Mouse (Mus musculus): Measurements from ENCODE around the gene 1190005I06Rik. TPM values are rescaled to one million over a fixed set of nuclear protein-coding genes. Genes with fewer than 3 reads are reported as not detected.

1190005I06Rik gene
- total RNA-seq, 2 experiments from 2014 or later, result 5.1 to 10.0 TPM

GRCm38 (mm10) chr8:120668374-120668905 is 21.0 kb upstream of the 1190005I06Rik start, which contains the start of gene Emc8:
TSS of gene Emc8 (minus strand) at chr8:120668573.
- no peak for DNase-seq
- intact Hi-C loops (cut with DNase I), result no loop called here

GRCm38 (mm10) chr8:120667561-120668373 is 20.3 kb upstream of the 1190005I06Rik start, which contains the start of the genes Gm27021 and Cox4i1:
TSS of gene Gm27021 (minus strand) at chr8:120668079.
TSS of gene Cox4i1 (plus strand) at chr8:120668222.
- intact Hi-C loops (cut with DNase I), result no loop called here
- DNase-seq, result peak; percentile 94 to 95

DNA sequence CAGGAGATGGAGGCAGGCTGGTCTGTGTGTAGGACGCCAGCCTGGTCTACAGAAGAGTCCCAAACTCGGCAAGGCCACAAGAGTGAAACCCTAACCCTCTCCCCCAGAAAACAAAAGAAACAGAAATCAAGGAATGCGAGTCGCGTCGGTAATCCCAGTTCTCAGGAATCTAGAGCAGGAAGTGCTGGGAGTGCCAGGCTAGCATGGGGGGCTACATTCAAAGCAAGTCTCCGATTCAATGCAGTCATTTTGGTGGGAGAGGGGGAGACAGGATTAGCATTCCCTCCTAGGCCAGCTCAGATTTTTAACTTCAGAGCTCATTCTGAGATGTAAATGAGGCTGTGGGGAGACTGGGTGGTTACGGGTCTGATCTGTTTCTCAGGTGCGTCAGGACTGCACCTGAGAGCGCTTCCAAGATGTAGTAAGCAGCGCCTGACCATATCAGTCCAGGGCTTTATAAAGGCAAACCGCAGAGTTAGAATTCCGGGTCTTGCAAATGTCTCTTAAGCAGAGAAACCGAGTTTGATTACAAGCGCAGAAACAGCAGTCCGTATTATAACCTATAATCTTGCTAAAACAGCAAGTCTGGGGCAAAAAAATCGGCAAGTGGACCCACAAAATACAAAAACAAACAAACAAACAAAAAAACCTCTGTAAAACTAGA is 19.5 kb upstream of the 1190005I06Rik start:
- no peak for DNase-seq
- intact Hi-C loops (cut with DNase I), result no loop called here

DNA sequence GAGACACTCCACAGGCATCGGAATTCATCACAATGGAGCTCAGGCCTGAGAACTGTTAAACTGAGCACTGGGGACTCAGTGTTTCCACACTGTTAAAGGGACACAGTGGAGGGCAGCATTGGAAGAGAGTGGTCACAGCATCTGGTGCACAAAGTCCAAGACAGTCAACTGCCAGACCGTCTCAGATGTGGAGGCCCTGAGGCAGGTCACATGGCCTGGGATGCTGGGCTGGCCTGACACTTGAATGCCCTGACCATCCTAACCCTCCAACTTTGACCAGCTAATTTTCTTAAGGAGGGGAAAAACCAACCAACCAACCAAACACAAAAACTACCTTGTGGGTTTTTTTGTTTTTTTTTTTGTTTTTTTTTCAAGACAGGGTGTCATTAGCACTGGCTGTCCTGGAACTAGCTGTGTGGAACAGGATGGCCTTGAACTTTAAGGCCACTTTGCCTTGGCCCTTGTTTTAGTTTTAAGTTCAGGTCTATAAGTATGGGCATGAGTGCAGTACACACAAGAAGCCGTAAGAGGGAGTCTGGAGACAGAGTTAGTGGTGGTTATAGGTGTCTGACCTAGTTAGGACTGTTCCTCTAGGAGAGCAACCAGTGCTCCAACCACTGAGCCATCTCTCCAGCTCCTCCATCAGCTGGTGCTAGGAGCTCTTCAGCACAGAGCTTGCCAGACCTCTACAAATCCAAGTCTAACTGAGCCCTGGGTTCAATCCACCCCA is 18.5 kb upstream of the 1190005I06Rik start:
- intact Hi-C loops (cut with DNase I), result no loop called here
- no peak for DNase-seq

GRCm38 (mm10) chr8:120664566-120664965 is 17.1 kb upstream of the 1190005I06Rik start:
- DNase-seq, result no peak
- intact Hi-C loops (cut with DNase I), result no loop called here

GRCm38 (mm10) chr8:120657415-120657814 is 10.0 kb upstream of the 1190005I06Rik start:
- intact Hi-C loops (cut with DNase I), result no loop called here
- no peak for DNase-seq

- no peak for DNase-seq
- intact Hi-C loops (cut with DNase I), result no loop called here
These were observed 9.1 kb upstream of the 1190005I06Rik start for GRCm38 (mm10) chr8:120656322-120657052.

- intact Hi-C loops (cut with DNase I), result no loop called here
- peak; percentile 92 to 93 for DNase-seq
These were observed 2.8 kb downstream of the 1190005I06Rik start for GRCm38 (mm10) chr8:120644663-120645062.

DNA sequence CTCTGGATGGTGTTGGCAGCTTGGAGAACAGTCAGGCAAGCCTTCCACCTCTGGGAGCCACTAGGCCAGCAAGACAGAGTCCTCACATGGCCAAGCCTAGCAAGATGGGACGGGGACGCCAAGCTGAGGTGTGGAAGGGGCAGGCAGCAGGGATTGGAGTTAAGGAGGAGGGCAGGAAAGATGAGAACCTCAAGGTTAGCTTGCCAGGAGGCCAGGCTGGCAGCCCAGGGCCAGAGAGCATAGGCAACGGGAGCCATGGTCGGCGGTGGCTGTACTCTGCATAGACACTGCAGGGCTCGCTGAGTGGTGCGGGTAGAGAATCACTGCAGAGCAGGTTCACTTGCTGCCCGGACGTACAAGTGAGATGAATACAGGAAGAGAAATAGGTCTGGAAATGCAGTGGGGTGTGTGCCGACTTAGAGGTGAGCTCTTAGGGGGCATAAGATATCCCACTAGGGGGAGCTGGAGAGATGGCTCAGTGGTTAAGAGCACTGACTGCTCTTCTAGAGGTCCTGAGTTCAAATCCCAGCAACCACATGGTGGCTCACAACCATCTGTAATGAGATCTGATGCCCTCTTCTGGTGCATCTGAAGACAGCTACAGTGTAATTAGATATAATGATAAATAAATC is 5.3 kb downstream of the 1190005I06Rik start:
- intact Hi-C loops (cut with DNase I), result no loop called here
- DNase-seq, result no peak

GRCm38 (mm10) chr8:120641245-120641644 is 6.2 kb downstream of the 1190005I06Rik start:
- intact Hi-C loops (cut with DNase I), result no loop called here
- DNase-seq, result no peak

- intact Hi-C loops (cut with DNase I), result no loop called here
- DNase-seq, result peak; percentile 80 to 82
These were observed 13.0 kb downstream of the 1190005I06Rik start for GRCm38 (mm10) chr8:120634329-120634839.

GRCm38 (mm10) chr8:120633665-120634271 is 13.7 kb downstream of the 1190005I06Rik start:
- DNase-seq, result peak; percentile 28 to 47
- intact Hi-C loops (cut with DNase I), result no loop called here

- intact Hi-C loops (cut with DNase I), result no loop called here
- no peak for DNase-seq
These were observed 14.3 kb downstream of the 1190005I06Rik start for GRCm38 (mm10) chr8:120632969-120633664.

DNA sequence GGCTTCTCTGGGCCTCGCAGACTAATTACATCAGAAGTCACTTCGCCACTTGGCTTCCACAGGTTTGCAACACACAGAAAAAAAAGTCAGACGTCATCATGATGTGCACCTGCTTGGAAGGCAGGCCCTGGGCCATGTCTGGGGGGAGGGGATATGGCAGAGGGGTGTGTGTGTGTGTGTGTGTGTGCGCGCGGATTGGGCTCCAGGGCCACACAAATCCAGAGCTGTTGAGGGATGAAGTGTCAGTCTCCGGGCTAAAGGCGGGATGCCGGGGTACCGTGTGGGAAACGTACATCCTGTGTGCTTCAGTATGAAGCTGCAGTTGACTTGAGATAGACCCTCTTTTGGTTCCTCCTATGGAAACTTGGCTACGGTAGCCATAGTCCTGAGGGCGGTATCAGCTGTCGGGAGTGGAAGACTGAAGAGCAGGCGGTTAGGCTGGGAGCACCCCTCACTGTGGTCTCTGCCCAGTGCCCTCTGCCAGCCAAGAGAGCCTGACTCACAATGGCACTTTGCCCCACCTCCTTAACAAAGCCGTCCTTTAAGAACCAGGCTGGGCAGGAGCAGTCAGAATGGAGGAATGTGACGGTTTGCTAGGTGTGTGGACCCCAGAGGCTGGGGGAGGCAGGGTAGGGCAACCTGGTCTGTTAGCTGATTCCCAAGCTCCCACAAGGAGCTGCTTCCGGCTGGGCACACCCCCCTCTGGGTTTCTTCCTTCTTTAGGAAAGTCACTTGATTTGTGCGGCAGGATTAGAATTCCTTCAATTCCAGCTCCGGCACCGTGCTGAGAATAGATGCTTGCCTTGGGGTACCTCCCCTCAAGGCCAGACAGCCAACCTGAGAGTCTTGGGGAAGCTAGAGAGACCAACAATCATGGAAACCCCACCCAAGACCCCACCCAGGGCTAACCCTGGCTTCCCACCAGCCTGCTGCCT is 15.7 kb downstream of the 1190005I06Rik start:
- intact Hi-C loops (cut with DNase I), result no loop called here
- DNase-seq, result peak; percentile 34 to 47

DNA sequence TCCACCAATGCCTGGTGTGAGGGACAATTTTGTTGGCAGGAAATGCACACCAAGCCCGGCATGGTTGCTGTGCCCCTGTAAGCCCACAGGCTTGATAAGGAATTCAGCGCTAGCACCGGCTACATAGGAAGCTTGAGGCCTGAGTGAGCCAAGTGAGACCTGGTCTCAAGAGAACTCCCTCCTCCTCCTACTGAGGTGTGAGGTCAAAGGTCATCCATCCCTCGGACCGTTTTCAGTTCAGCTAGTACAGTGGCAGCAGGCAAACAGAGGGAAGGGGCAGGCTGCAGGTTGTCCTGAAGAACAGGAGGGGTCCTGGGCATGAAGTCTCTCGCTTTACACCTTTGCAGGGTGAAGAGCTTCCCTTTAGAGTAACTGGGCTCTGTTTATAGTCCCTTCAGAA is 16.6 kb downstream of the 1190005I06Rik start:
- no peak for DNase-seq

DNA sequence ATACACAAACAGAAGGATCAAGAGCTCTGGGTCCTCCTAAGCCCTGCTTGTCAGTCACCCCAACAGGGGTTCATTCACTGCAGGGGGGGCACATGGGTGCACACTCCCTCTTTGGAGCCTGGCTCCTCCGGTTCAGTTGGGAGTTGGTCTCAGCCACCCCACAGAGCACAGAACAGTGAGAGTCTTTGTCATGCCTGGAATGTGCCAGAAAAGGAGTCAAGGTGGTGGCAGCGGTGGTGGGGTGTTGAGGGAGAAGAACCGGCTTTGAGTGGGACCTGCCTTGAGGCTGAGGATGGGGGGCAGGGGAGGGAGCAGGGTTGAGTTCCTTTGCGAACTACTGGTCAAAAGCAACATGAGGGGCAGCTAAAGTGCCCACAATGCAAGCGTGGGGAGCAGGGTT is 17.4 kb downstream of the 1190005I06Rik start:
- DNase-seq, result no peak
- intact Hi-C loops (cut with DNase I), result no loop called here

More for the DNA sequence above, 16.6 kb downstream of the 1190005I06Rik start:
- intact Hi-C loops (cut with DNase I), result no loop called here

GRCm38 (mm10) chr8:120627298-120627697 is 20.1 kb downstream of the 1190005I06Rik start:
- no peak for DNase-seq
- intact Hi-C loops (cut with DNase I), result no loop called here

Measured in heart, postnatal 10 days (tissue).